Mouse (Mus musculus): ENCODE results near the gene Ephb6. TPM values are rescaled to one million over a fixed set of nuclear protein-coding genes. Genes with fewer than 3 reads are reported as not detected.

The Ephb6 gene
- polyA plus RNA-seq, 1 experiment from 2014 or later, result 13.9 TPM

- Histone ChIP-seq H3K27me3 (ENCODE audit: low read depth, poor library complexity, severe bottlenecking) (no peaks in the 10 kb centered on the region), H3K36me3 (no peaks in the 10 kb centered on the region), H3K4me1 (no peaks in the 10 kb centered on the region), H3K9me3 (replicated peaks) (no peaks in the 10 kb centered on the region), H3K4me3 (no peak overlapping the region), H3K27ac (replicated peaks) (no peak overlapping the region)
- 28% methylated on average over 2 of the region's 2 CpGs for WGBS
- DNase-seq (ENCODE audit: low spot score), result no peak
These were observed 57.0 kb downstream of the Ephb6 start for GRCm38 (mm10) chr6:41662320-41662719.

Other genes starting within 250 kb of the Ephb6 start
- not detected in 2 replicates for gene Prss3, start 227.8 kb upstream of the Ephb6 start, polyA plus RNA-seq (2016; fragmentation: Nextera tagmentation; extraction: Ambion mirVana)
- gene Gm5771, start 213.1 kb upstream of the Ephb6 start, polyA plus RNA-seq (2016; fragmentation: Nextera tagmentation; extraction: Ambion mirVana), result not detected in 2 replicates
- not detected in 2 replicates for gene Gm10334, start 159.3 kb upstream of the Ephb6 start, polyA plus RNA-seq (2016; fragmentation: Nextera tagmentation; extraction: Ambion mirVana)
- gene Prss1, start 146.6 kb upstream of the Ephb6 start, polyA plus RNA-seq (2016; fragmentation: Nextera tagmentation; extraction: Ambion mirVana), result not detected in 2 replicates
- gene Prss2, start 83.7 kb upstream of the Ephb6 start, polyA plus RNA-seq (2016; fragmentation: Nextera tagmentation; extraction: Ambion mirVana), result not detected in 2 replicates
- gene Trpv6, start 30.9 kb downstream of the Ephb6 start, polyA plus RNA-seq (2016; fragmentation: Nextera tagmentation; extraction: Ambion mirVana), result 0.10 and 0.27 TPM in 2 replicates
- gene Trpv5, start 75.3 kb downstream of the Ephb6 start, polyA plus RNA-seq (2016; fragmentation: Nextera tagmentation; extraction: Ambion mirVana), result not detected in 2 replicates
- not detected in 2 replicates for gene Llcfc1, start 78.9 kb downstream of the Ephb6 start, polyA plus RNA-seq (2016; fragmentation: Nextera tagmentation; extraction: Ambion mirVana)
- gene Kel, start 98.9 kb downstream of the Ephb6 start, polyA plus RNA-seq (2016; fragmentation: Nextera tagmentation; extraction: Ambion mirVana), result 6.6 and 7.9 TPM in 2 replicates
- not detected in 2 replicates for gene Olfr459, start 169.7 kb downstream of the Ephb6 start, polyA plus RNA-seq (2016; fragmentation: Nextera tagmentation; extraction: Ambion mirVana)
- not detected in 2 replicates for gene Pip, start 242.1 kb downstream of the Ephb6 start, polyA plus RNA-seq (2016; fragmentation: Nextera tagmentation; extraction: Ambion mirVana)
- gene Sval2, start 247.5 kb downstream of the Ephb6 start, polyA plus RNA-seq (2016; fragmentation: Nextera tagmentation; extraction: Ambion mirVana), result not detected in 2 replicates